Mouse (Mus musculus): ENCODE results near the gene Cep68. TPM values are rescaled to one million over a fixed set of nuclear protein-coding genes. Genes with fewer than 3 reads are reported as not detected.

Cep68 gene
- polyA plus RNA-seq, 1 experiment from 2014 or later, result 41.0 TPM

DNA sequence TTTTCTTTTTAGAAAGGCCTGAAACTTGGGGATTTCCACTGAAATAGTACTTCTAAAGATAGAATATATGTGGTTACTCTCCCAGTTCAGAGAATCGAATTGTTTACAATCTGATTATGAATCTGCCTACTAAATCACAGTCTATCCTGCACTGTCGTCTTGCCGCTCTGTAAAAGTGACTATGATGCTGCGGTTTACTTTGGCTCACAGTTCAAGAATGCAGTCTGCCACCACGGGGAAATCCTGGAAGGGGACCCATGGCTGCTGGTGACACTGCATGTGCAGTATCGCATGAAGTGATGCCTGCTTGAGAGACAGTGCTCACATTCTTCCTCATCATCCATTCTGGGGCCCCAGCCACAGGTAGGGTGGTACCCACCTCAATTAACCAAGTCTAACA is 3.9 kb downstream of the Cep68 start:
- 91% methylated on average over 6 of the region's 6 CpGs for WGBS
- H3K27me3 ChIP-seq (ENCODE audit: control insufficient read depth, insufficient read depth, low read length), result no peaks in the 10 kb centered on the region
- no peak overlapping the region for H3K9ac ChIP-seq (ENCODE audit: low read length)
- H3K4me1 ChIP-seq (replicated peaks; ENCODE audit: control insufficient read depth, insufficient read depth, low read length), result peaks cover 14% of the 10 kb centered on the region
- H3K27ac ChIP-seq (ENCODE audit: low read depth, low read length), result no peak overlapping the region
- H3K36me3 ChIP-seq (ENCODE audit: control insufficient read depth, insufficient read depth, low read length), result peaks cover under 1% of the 10 kb centered on the region; the same call in 1 of the 2 replicates
- H3K9me3 ChIP-seq (ENCODE audit: control insufficient read depth, low read length), result no peaks in the 10 kb centered on the region
- no peak overlapping the region for H3K4me2 ChIP-seq (ENCODE audit: low read depth, low read length, severe bottlenecking)
- no peak overlapping the region for H3K4me3 ChIP-seq (ENCODE audit: low read depth, low read length)
- DNase-seq (ENCODE audit: low spot score) (no peak), ATAC-seq (replicated peaks; ENCODE audit: low FRiP score) (no peak)

DNA sequence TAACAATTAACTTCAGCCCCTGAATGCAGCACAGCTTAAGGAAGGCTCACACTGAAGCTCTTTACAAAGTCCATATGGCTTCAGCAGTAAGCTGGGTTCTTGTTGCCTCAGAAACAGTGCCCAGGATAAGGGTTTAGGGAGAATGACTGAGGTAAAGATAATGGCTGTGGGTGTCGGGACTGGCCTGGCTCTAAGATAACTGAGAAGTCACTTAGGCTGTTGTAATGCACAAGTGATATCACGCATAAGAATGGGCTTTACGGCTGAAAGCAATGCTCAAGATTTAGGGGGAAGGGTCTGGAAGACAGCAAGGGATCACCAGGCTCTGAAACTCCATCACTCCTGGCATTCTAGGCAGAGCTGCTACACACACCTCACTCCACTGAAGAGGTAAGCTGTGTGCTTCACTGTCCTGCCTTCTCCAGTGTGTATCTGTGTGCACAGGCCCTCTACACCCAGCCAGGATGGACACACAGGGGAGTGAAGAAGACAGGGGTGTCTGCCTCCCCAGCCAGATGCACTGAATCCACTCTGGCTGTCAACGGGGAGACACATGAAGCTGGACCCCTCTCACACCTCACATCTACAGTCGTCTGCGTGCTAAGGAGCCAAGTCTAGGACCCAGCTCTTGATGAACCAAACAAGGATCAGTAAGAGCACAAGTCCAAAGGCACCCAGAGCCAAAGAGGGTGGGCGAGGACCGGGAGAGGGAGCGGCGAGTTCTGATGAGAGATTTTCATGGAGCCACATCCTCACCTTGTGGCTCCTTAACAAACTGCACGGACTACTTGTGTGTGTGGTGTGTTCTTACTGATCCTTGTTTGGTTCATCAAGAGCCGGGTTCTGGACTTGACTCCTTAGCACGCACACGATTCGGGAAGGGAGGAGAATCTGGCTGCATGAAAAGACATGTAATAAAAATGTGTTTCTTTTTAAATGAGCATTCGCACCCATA is 4.6 kb downstream of the Cep68 start:
- Histone ChIP-seq H3K9me3 (ENCODE audit: control insufficient read depth, low read length) (no peaks in the 10 kb centered on the region), H3K36me3 (ENCODE audit: control insufficient read depth, insufficient read depth, low read length) (peaks cover 7% of the 10 kb centered on the region; the same call in 1 of the 2 replicates), H3K4me1 (replicated peaks; ENCODE audit: control insufficient read depth, insufficient read depth, low read length) (peaks cover 14% of the 10 kb centered on the region), H3K4me3 (ENCODE audit: low read depth, low read length) (no peak overlapping the region), H3K4me2 (ENCODE audit: low read depth, low read length, severe bottlenecking) (no peak overlapping the region), H3K27me3 (ENCODE audit: control insufficient read depth, insufficient read depth, low read length) (no peaks in the 10 kb centered on the region), H3K27ac (ENCODE audit: low read depth, low read length) (no peak overlapping the region), H3K9ac (ENCODE audit: low read length) (no peak overlapping the region)
- ATAC-seq (replicated peaks; ENCODE audit: low FRiP score) (no peak), DNase-seq (ENCODE audit: low spot score) (no peak)
- 84% methylated on average over 16 of the region's 16 CpGs for WGBS

DNA sequence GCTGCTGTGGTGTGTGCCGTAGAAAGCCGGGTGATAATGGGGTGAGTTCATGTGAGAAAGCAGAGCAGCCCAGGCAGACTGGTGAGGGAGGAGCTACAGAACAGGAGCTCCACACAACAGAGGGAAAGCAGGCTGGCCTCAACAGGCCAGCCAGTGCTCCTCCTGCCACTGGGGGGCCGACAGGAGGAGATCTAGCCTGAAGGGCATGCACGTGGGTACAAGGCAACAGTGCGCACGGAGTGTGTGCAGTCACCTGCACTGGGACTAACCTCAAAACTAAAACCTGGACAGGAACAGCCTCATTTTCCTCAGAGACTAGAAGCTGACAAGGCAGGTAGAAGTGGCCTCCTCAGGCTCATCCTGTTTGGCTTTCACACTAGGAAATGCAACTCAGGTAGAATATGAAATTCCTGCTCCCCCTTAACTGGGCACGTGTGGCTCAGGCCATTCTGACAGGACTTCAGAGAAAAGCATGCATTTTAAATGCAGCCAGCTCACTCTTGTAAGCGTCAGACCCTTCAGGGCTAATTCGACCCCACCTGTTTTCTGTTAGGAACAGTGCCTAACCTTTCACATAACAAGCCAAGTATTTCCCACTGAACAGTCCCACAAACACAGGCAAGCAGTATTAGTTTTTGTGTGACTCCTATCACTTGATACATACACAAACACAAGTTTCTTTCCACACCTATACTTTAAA is 5.9 kb downstream of the Cep68 start:
- Histone ChIP-seq H3K27ac (ENCODE audit: low read depth, low read length) (no peak overlapping the region), H3K27me3 (ENCODE audit: control insufficient read depth, insufficient read depth, low read length) (no peaks in the 10 kb centered on the region), H3K4me1 (replicated peaks; ENCODE audit: control insufficient read depth, insufficient read depth, low read length) (peaks cover 13% of the 10 kb centered on the region), H3K9ac (ENCODE audit: low read length) (no peak overlapping the region), H3K4me3 (ENCODE audit: low read depth, low read length) (no peak overlapping the region), H3K9me3 (ENCODE audit: control insufficient read depth, low read length) (no peaks in the 10 kb centered on the region), H3K36me3 (ENCODE audit: control insufficient read depth, insufficient read depth, low read length) (peaks cover 16% of the 10 kb centered on the region; the same call in 1 of the 2 replicates), H3K4me2 (ENCODE audit: low read depth, low read length, severe bottlenecking) (no peak overlapping the region)
- WGBS, result 56% methylated on average over 9 of the region's 9 CpGs
- ATAC-seq (replicated peaks; ENCODE audit: low FRiP score) (0 out of 2 replicates have a peak, but pooled peaks have one; percentile 42), DNase-seq (ENCODE audit: low spot score) (no peak)

DNA sequence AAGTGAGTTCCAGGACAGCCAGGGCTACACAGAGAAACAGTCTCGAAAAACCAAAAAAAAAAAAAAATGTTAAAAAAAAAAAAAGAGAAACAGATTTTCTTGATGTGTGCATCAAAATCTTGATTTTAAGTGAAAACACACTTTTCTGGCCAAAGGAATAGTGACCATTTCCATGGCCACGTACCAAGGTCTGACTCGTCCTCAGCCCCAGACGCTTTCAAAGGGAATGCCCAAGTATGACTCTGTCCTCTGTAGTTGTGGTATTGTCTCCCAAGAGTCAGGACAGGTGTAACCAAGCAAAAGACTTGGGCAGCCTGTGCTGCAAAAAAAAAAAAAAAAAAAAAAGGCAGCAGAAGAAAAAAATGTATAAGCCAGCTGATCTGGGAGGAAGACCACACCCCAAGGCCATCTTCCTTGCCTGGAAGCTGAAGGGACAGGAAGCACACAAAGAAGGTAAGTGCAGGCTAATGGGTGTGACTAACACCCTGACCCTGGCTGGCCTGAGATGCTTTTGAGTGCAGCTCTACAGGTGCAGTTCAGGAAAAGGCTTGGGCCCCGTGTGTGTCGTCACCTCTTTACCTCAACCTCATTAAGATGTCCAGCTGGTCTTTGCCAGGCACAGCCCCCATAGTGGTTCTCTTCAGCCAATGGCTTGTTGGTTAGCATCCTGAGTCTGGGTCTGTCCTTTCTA is 6.7 kb downstream of the Cep68 start:
- Histone ChIP-seq H3K9ac (ENCODE audit: low read length) (no peak overlapping the region), H3K4me2 (ENCODE audit: low read depth, low read length, severe bottlenecking) (no peak overlapping the region), H3K27ac (ENCODE audit: low read depth, low read length) (no peak overlapping the region), H3K4me1 (replicated peaks; ENCODE audit: control insufficient read depth, insufficient read depth, low read length) (peaks cover 5% of the 10 kb centered on the region), H3K36me3 (ENCODE audit: control insufficient read depth, insufficient read depth, low read length) (peaks cover 17% of the 10 kb centered on the region; the same call in 1 of the 2 replicates), H3K27me3 (ENCODE audit: control insufficient read depth, insufficient read depth, low read length) (no peaks in the 10 kb centered on the region), H3K9me3 (ENCODE audit: control insufficient read depth, low read length) (no peaks in the 10 kb centered on the region), H3K4me3 (ENCODE audit: low read depth, low read length) (no peak overlapping the region)
- ATAC-seq (replicated peaks; ENCODE audit: low FRiP score) (no peak), DNase-seq (ENCODE audit: low spot score) (no peak)
- 89% methylated on average over 6 of the region's 6 CpGs for WGBS

DNA sequence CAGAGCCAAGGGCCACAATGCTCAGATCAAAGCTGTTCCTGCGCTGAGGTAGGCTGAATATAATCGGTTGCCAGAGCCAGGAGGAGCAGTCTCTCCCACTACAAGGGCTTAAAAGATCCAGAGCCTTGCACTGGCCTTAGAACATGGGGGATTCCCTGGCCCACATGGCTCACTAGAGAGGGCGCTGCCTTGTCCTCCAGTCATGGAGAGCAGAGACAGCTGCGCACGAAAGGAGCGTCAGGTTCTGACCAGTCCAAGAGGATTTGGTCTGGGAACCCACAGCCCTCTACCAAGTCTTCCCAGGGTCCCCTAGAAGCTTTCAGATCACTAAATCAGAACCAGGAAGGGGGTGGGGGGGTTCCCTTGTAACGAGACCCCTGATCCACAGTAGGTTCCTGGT is 7.9 kb downstream of the Cep68 start:
- Histone ChIP-seq H3K9me3 (ENCODE audit: control insufficient read depth, low read length) (no peaks in the 10 kb centered on the region), H3K27ac (ENCODE audit: low read depth, low read length) (no peak overlapping the region), H3K9ac (ENCODE audit: low read length) (no peak overlapping the region), H3K4me2 (ENCODE audit: low read depth, low read length, severe bottlenecking) (no peak overlapping the region), H3K4me3 (ENCODE audit: low read depth, low read length) (no peak overlapping the region), H3K27me3 (ENCODE audit: control insufficient read depth, insufficient read depth, low read length) (no peaks in the 10 kb centered on the region), H3K4me1 (replicated peaks; ENCODE audit: control insufficient read depth, insufficient read depth, low read length) (0 out of 2 replicates have a peak, but pooled peaks cover 3% of the 10 kb centered on the region), H3K36me3 (ENCODE audit: control insufficient read depth, insufficient read depth, low read length) (peaks cover 17% of the 10 kb centered on the region; the same call in 1 of the 2 replicates)
- DNase-seq (ENCODE audit: low spot score), result no peak
- no peak for ATAC-seq (replicated peaks; ENCODE audit: low FRiP score)
- WGBS, result 95% methylated on average over 7 of the region's 7 CpGs

DNA sequence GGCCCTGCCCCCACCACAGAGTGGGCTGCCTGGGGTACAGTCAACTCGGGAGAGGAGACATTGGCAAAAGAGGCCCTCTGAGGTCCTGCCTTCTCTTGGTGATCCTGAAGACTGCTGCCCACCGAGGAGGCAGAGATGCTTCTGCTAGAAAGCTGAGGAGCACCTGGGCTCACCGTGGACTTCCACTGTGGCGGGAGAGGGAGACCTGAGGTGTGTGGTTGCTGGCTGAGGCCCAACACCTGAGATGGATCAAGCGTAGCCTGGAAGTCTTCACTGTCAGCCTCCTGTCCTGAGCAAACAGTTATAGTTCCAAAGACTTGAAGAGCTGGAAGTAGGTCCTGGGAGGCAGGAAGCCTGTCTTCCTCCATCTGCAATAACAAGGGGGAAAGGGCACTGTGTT is 8.9 kb downstream of the Cep68 start:
- DNase-seq (ENCODE audit: low spot score) (no peak), ATAC-seq (replicated peaks; ENCODE audit: low FRiP score) (no peak)
- Histone ChIP-seq H3K9me3 (ENCODE audit: control insufficient read depth, low read length) (no peaks in the 10 kb centered on the region), H3K9ac (ENCODE audit: low read length) (no peak overlapping the region), H3K36me3 (ENCODE audit: control insufficient read depth, insufficient read depth, low read length) (peaks cover 17% of the 10 kb centered on the region; the same call in 1 of the 2 replicates), H3K4me3 (ENCODE audit: low read depth, low read length) (no peak overlapping the region), H3K27me3 (ENCODE audit: control insufficient read depth, insufficient read depth, low read length) (no peaks in the 10 kb centered on the region), H3K4me1 (replicated peaks; ENCODE audit: control insufficient read depth, insufficient read depth, low read length) (0 out of 2 replicates have a peak, but pooled peaks cover 3% of the 10 kb centered on the region), H3K4me2 (ENCODE audit: low read depth, low read length, severe bottlenecking) (no peak overlapping the region), H3K27ac (ENCODE audit: low read depth, low read length) (no peak overlapping the region)
- WGBS, result 94% methylated on average over 5 of the region's 5 CpGs

DNA sequence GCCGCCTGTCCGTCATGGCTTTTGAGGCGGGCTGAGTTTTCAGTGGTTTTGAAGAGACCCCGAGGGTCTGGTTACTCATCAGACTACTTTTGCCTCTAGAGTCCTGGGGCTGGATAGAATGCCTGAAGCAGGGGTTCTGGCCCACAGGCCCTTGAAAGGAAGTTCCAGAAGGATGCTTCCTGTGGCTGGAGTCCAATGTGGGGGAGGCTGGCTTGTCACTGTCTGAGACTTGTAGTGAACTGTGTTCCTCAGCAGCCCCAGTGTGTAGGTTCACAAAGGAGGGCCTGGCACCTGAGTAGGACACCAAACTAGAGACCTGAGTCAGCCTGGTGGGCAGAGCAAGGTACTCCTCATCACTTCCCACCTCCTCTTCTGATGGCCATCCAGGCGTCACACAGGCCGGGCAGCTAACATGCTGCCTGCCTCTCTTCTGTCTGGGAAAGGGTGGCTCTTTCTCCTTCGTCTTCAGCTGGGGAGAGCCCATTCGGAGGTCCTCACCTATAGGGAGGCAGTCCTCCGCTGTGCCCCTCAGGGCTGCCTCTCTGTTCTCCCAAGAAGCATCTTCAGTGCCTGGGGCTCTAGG is 9.9 kb downstream of the Cep68 start:
- Histone ChIP-seq H3K36me3 (ENCODE audit: control insufficient read depth, insufficient read depth, low read length) (peaks cover 19% of the 10 kb centered on the region; the same call in 1 of the 2 replicates), H3K4me3 (ENCODE audit: low read depth, low read length) (no peak overlapping the region), H3K4me1 (replicated peaks; ENCODE audit: control insufficient read depth, insufficient read depth, low read length) (0 out of 2 replicates have a peak, but pooled peaks cover 3% of the 10 kb centered on the region), H3K9ac (ENCODE audit: low read length) (no peak overlapping the region), H3K9me3 (ENCODE audit: control insufficient read depth, low read length) (no peaks in the 10 kb centered on the region), H3K4me2 (ENCODE audit: low read depth, low read length, severe bottlenecking) (no peak overlapping the region), H3K27me3 (ENCODE audit: control insufficient read depth, insufficient read depth, low read length) (no peaks in the 10 kb centered on the region), H3K27ac (ENCODE audit: low read depth, low read length) (no peak overlapping the region)
- WGBS, result 90% methylated on average over 9 of the region's 9 CpGs
- DNase-seq (ENCODE audit: low spot score) (no peak), ATAC-seq (replicated peaks; ENCODE audit: low FRiP score) (no peak)

DNA sequence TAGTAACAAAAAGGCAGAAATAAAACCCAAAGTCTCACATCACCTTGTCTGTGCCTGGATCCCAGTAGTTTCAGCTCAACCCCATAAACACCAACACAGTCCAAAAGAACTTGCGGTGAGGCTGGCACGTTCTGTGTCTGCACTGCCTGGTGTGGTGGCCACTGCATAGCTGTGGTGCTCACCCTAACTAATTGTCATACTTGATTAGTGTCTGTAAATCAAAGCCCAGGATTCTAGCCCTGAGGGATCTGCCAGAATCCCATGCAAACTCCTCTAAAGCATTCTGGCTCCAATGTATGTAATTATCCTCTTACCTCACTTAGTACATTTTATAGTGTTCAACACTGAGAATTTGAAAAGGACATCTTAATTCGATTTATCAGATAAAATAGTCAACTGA is 11.3 kb downstream of the Cep68 start:
- no peaks in the 10 kb centered on the region for H3K27me3 ChIP-seq (ENCODE audit: control insufficient read depth, insufficient read depth, low read length)
- WGBS, result 92% methylated on average over 3 of the region's 3 CpGs
- ATAC-seq (replicated peaks; ENCODE audit: low FRiP score), result no peak
- H3K27ac ChIP-seq (ENCODE audit: low read depth, low read length), result no peak overlapping the region
- peaks cover 19% of the 10 kb centered on the region; the same call in 1 of the 2 replicates for H3K36me3 ChIP-seq (ENCODE audit: control insufficient read depth, insufficient read depth, low read length)
- no peak overlapping the region for H3K4me3 ChIP-seq (ENCODE audit: low read depth, low read length)
- no peak overlapping the region for H3K9ac ChIP-seq (ENCODE audit: low read length)
- H3K4me2 ChIP-seq (ENCODE audit: low read depth, low read length, severe bottlenecking), result no peak overlapping the region
- H3K9me3 ChIP-seq (ENCODE audit: control insufficient read depth, low read length), result no peaks in the 10 kb centered on the region
- DNase-seq (ENCODE audit: low spot score), result no peak
- H3K4me1 ChIP-seq (replicated peaks; ENCODE audit: control insufficient read depth, insufficient read depth, low read length), result no peaks in the 10 kb centered on the region
